Mouse (Mus musculus) embryonic facial prominence, embryonic 15.5 days (tissue): ENCODE data around the gene Gm28710. TPM values are rescaled to one million over a fixed set of nuclear protein-coding genes. Genes with fewer than 3 reads are reported as not detected.

Experiments used
- polyA plus RNA-seq: library from polyadenylated mRNA; unstranded; fragments of >200 nt; fragmentation: Nextera tagmentation; extraction: Ambion mirVana; gene quantifications from 2 replicates; pipeline ENCODE4 v1.2.1, GENCODE M21; 2015

The Gm28710 gene
- polyA plus RNA-seq, 1 experiment from 2014 or later: 1.3 TPM

Other genes starting within 250 kb of the Gm28710 start
- gene Hgf, start 238.3 kb upstream of the Gm28710 start, polyA plus RNA-seq: 4.1 and 5.6 TPM in 2 replicates